Mouse (Mus musculus) stomach, embryonic 15.5 days (tissue): ENCODE results near the gene Art4. TPM values are rescaled to one million over a fixed set of nuclear protein-coding genes. Genes with fewer than 3 reads are reported as not detected.

ENCODE experiments used
- ATAC-seq: fragments of 200-750 bp; cut with Nextera tagmentation; 2 replicates; pipeline ENCODE4 v1.8.0; 2017; ENCODE audit warnings: low read depth, moderate number of reproducible peaks, moderate TSS enrichment; ENCODE audit not compliant: insufficient read depth, low FRiP score
- H3K27ac ChIP-seq: fragments of 300-500 bp; sonication (generic); 2 replicates; pipeline ENCODE4 v1.5.1; 2015; ENCODE audit warnings: mild to moderate bottlenecking, inconsistent platforms
- H3K27me3 ChIP-seq: fragments of 300-500 bp; sonication (generic); replicated peaks from 2 replicates; pipeline ENCODE4 v1.6.1; 2015; ENCODE audit warnings: inconsistent platforms
- H3K36me3 ChIP-seq: fragments of 300-500 bp; sonication (generic); 2 replicates; pipeline ENCODE4 v1.6.1; 2015; ENCODE audit warnings: inconsistent platforms
- H3K4me1 ChIP-seq: fragments of 300-500 bp; sonication (generic); 2 replicates; pipeline ENCODE4 v1.6.1; 2015; ENCODE audit warnings: inconsistent platforms
- H3K4me2 ChIP-seq: fragments of 300-500 bp; sonication (generic); 2 replicates; pipeline ENCODE4 v1.6.1; 2015; ENCODE audit warnings: mild to moderate bottlenecking, inconsistent platforms
- H3K4me3 ChIP-seq: fragments of 300-500 bp; sonication (generic); replicated peaks from 2 replicates; pipeline ENCODE4 v1.5.1; 2015; ENCODE audit warnings: inconsistent platforms
- H3K9ac ChIP-seq: fragments of 300-500 bp; sonication (generic); 2 replicates; pipeline ENCODE4 v1.6.1; 2015; ENCODE audit warnings: inconsistent platforms
- H3K9me3 ChIP-seq: fragments of 300-500 bp; sonication (generic); 2 replicates; pipeline ENCODE4 v1.6.1; 2016; ENCODE audit warnings: inconsistent platforms
- WGBS: fragments of 180-500 bp; shearing (Covaris S2); methylation state at CpG from one replicate; pipeline ENCODE4 v1.1.7; 2015; 5-methylcytosine and 5-hydroxymethylcytosine counted together
- polyA plus RNA-seq: library from polyadenylated mRNA; unstranded; fragments of >200 nt; fragmentation: Nextera tagmentation; extraction: Ambion mirVana; gene quantifications from 2 replicates; pipeline ENCODE4 v1.2.1, GENCODE M21; 2015

Gene Art4
- polyA plus RNA-seq, 1 experiment from 2014 or later: 7.7 TPM

DNA sequence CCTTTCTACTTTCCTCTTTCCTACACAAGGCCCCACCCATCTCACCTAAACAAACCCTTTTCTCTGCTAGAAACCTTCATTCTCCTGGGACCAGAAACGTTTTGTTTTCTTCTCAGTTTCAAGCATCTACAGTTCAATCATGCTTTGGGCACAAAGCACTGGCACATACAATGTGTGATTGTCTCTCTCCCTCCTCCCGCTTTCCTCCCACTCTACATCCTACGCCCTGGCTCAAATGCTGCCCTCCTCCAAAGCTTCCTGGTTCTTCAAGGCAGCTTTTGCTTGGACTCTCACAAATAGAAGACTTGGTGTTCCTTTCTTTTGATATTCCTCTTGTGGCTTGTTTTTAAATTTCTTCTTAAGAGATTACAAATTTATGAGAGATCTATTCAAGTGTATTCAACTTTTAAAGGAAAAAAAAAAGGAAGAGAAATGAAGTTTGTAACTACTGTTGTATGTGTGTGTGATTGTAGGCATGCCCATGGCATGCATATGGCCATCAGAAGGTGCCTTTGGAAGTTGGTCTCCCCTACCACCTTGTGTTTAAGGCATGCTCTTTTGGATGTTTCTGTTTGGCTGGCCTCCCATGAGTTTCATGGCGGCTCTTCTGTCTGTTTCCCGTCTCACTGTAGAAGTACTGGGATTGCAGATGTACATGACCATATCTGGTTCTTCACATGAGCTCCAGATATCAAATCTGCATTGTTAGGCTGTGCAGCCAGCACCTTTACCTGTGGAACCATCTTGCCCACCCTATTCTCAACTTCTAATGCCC is 11.6 kb downstream of the Art4 start:
- H3K4me2 ChIP-seq: no peak overlapping the region
- 74% methylated on average over 5 of the region's 5 CpGs for WGBS
- no peaks in the 10 kb centered on the region for H3K4me1 ChIP-seq
- H3K9ac ChIP-seq: no peak overlapping the region
- no peak overlapping the region for H3K4me3 ChIP-seq
- no peak overlapping the region for H3K27ac ChIP-seq
- ATAC-seq: no peak
- no peaks in the 10 kb centered on the region for H3K36me3 ChIP-seq
- H3K27me3 ChIP-seq: no peaks in the 10 kb centered on the region
- H3K9me3 ChIP-seq: no peaks in the 10 kb centered on the region

DNA sequence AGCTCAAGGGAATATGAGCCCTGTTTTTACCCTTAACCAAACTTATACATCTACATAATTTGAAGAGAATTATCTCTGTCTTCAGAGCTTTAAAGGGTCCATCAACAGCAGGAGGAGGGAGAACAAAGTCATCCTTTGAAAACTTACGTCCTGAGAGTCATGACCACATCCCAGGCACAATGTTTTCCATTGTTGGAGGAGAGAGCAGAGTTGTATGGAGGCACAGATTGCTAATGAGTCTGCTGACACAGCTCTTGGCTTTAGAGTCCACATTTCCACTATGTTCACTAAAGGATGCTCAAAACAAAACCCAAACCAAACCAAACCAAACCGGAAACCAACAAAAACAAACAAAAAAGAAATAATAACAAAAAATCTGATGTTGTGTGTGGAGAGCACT is 12.6 kb downstream of the Art4 start:
- Histone ChIP-seq H3K9me3 (no peaks in the 10 kb centered on the region), H3K4me1 (no peaks in the 10 kb centered on the region), H3K27me3 (no peaks in the 10 kb centered on the region), H3K27ac (no peak overlapping the region), H3K9ac (no peak overlapping the region), H3K4me2 (no peak overlapping the region), H3K4me3 (no peak overlapping the region), H3K36me3 (no peaks in the 10 kb centered on the region)
- WGBS: 67% methylated on average over 2 of the region's 2 CpGs
- no peak for ATAC-seq

GRCm38 (mm10) chr6:136837323-136837722 is 20.2 kb downstream of the Art4 start:
- Histone ChIP-seq H3K27ac (no peak overlapping the region), H3K4me2 (no peak overlapping the region), H3K27me3 (no peaks in the 10 kb centered on the region), H3K36me3 (no peaks in the 10 kb centered on the region), H3K4me1 (no peaks in the 10 kb centered on the region), H3K9me3 (no peaks in the 10 kb centered on the region), H3K4me3 (no peak overlapping the region), H3K9ac (no peak overlapping the region)
- no peak for ATAC-seq
- WGBS: 72% methylated on average over 3 of the region's 3 CpGs

- Histone ChIP-seq H3K27ac (no peak within 1 kb of the TSS), H3K4me1 (no peaks in the 10 kb centered on the region), H3K4me3 (0 out of 2 replicates have a peak within 1 kb of the TSS, but pooled peaks have one; percentile 7), H3K9me3 (no peaks in the 10 kb centered on the region), H3K27me3 (no peaks in the 10 kb centered on the region), H3K9ac (no peak within 1 kb of the TSS), H3K36me3 (no peaks in the 10 kb centered on the region), H3K4me2 (no peak within 1 kb of the TSS)
- 49% methylated on average over 4 of the region's 4 CpGs for WGBS
- ATAC-seq: no peak
Measured at GRCm38 (mm10) chr6:136835352-136835751, 22.2 kb downstream of the Art4 start, which contains the start of gene Smco3. Gene Smco3 (minus strand): TSS chr6:136835452.

DNA sequence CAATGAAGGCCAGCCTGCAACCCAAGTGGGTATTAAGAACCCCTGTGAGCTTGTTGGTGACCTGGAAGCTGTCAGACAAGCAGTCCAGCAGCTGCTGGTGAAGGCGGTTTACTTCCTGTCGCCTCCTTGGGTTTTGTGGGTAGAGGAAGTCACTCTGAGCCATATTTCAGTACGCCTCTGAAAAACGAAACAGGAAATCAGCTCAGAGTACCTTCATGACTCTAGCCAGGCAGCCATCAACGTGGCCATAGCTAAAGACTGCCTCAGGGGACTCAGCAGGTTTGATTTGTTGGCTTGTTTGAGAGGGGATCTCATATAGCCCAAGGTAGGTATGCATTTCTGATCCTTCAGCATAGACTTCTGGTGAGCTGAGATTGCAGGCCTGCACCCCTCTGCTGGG is 25.8 kb downstream of the Art4 start:
- H3K9me3 ChIP-seq: no peaks in the 10 kb centered on the region
- WGBS: 72% methylated on average over 5 of the region's 5 CpGs
- H3K27me3 ChIP-seq: no peaks in the 10 kb centered on the region
- no peak overlapping the region for H3K4me2 ChIP-seq
- no peak overlapping the region for H3K9ac ChIP-seq
- ATAC-seq: no peak
- H3K4me3 ChIP-seq: no peak overlapping the region
- H3K36me3 ChIP-seq: no peaks in the 10 kb centered on the region
- H3K4me1 ChIP-seq: no peaks in the 10 kb centered on the region
- H3K27ac ChIP-seq: no peak overlapping the region

GRCm38 (mm10) chr6:136828681-136829080 is 28.9 kb downstream of the Art4 start:
- Histone ChIP-seq H3K9ac (no peak overlapping the region), H3K9me3 (no peaks in the 10 kb centered on the region)

GRCm38 (mm10) chr6:136827881-136828561 is 29.5 kb downstream of the Art4 start, which contains the start of gene Wbp11:
Gene Wbp11 (minus strand): TSS chr6:136828233.
- Histone ChIP-seq H3K27me3 (no peaks in the 10 kb centered on the region), H3K4me1 (no peaks in the 10 kb centered on the region), H3K4me3 (peak within 1 kb of the TSS; percentile 97), H3K27ac (peak within 1 kb of the TSS; percentile 75), H3K36me3 (peaks cover 14% of the 10 kb centered on the region), H3K9me3 (no peaks in the 10 kb centered on the region), H3K9ac (peak within 1 kb of the TSS; percentile 99), H3K4me2 (peak within 1 kb of the TSS; percentile 64)
- under 1% methylated on average over 45 of the region's 45 CpGs for WGBS
- peak; percentile 100 for ATAC-seq

More at GRCm38 (mm10) chr6:136828681-136829080, 28.9 kb downstream of the Art4 start:
- Histone ChIP-seq H3K27me3 (no peaks in the 10 kb centered on the region), H3K27ac (peak overlapping the region; percentile 64; the same call in 1 of the 2 replicates), H3K4me1 (no peaks in the 10 kb centered on the region), H3K4me3 (peak overlapping the region; percentile 97), H3K4me2 (peak overlapping the region; percentile 55), H3K36me3 (peaks cover 12% of the 10 kb centered on the region)
- 37% methylated on average over 4 of the region's 4 CpGs for WGBS
- no peak for ATAC-seq

DNA sequence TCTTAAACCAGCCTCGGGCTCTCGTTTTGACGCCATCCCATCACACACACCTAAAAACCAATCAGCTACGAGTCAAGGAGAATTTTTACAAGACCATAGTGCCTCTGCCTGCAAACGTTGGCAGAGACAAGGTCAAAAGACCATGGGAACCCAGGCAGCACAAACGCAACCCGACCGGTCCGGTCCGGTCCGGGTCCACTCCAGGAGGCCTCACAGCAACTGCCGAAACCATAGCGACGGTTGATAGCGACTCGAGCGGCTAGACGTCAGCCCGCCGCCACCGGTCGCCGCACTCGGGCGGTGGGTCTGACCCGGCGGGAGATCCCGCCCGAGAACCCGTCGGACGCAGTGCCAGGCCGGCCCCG is 30.0 kb downstream of the Art4 start, which contains the start of gene BC049715:
Gene BC049715, plus strand, starts transcription at position 111 of the 365 bp plus-strand sequence.
- WGBS: 0% methylated on average over 34 of the region's 34 CpGs
- H3K4me2 ChIP-seq: peak within 1 kb of the TSS; percentile 64
- 0 out of 2 replicates have a peak, but pooled peaks have one; percentile 5 for ATAC-seq

GRCm38 (mm10) chr6:136827116-136827515 is 30.4 kb downstream of the Art4 start:
- Histone ChIP-seq H3K36me3 (peaks cover 22% of the 10 kb centered on the region), H3K4me1 (no peaks in the 10 kb centered on the region), H3K27ac (no peak overlapping the region), H3K27me3 (no peaks in the 10 kb centered on the region), H3K9ac (peak overlapping the region; percentile 99), H3K4me2 (peak overlapping the region; percentile 64), H3K9me3 (no peaks in the 10 kb centered on the region), H3K4me3 (peak overlapping the region; percentile 97)
- WGBS: 15% methylated on average over 7 of the region's 7 CpGs
- ATAC-seq: no peak

More for the DNA sequence above, 30.0 kb downstream of the Art4 start, which contains the start of gene BC049715:
- Histone ChIP-seq H3K4me3 (peak within 1 kb of the TSS; percentile 97), H3K9ac (peak within 1 kb of the TSS; percentile 99), H3K27ac (peak within 1 kb of the TSS; percentile 75), H3K36me3 (peaks cover 18% of the 10 kb centered on the region), H3K27me3 (no peaks in the 10 kb centered on the region), H3K9me3 (no peaks in the 10 kb centered on the region), H3K4me1 (no peaks in the 10 kb centered on the region)

DNA sequence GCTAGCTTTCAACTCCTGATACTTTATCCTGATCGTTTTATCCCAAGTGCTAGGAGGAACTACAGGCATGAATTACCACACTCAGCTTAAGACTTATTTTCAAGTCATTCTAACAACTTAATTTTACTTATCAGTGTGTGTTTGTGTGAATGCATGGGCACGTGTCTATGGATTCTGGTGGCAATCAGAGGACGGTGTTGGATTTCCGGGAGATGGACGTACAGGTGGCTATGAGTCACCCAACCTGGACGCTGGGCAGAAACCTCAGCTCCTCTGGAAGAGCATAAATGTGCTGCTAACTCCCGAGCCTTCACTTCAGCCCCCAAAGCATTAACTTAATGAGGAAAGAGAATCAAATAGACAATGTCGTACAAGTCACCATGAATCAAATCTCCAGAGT is 32.5 kb downstream of the Art4 start:
- ATAC-seq: no peak
- Histone ChIP-seq H3K4me2 (no peak overlapping the region), H3K9me3 (no peaks in the 10 kb centered on the region), H3K36me3 (peaks cover 43% of the 10 kb centered on the region), H3K9ac (no peak overlapping the region), H3K27me3 (no peaks in the 10 kb centered on the region), H3K4me1 (no peaks in the 10 kb centered on the region), H3K27ac (no peak overlapping the region), H3K4me3 (no peak overlapping the region)
- WGBS: 91% methylated on average over 8 of the region's 8 CpGs

GRCm38 (mm10) chr6:136821086-136821485 is 36.4 kb downstream of the Art4 start:
- 92% methylated on average over 18 of the region's 18 CpGs for WGBS
- peaks cover 77% of the 10 kb centered on the region for H3K36me3 ChIP-seq
- H3K4me2 ChIP-seq: no peak overlapping the region
- no peak overlapping the region for H3K9ac ChIP-seq
- no peak overlapping the region for H3K4me3 ChIP-seq
- H3K27me3 ChIP-seq: no peaks in the 10 kb centered on the region
- no peaks in the 10 kb centered on the region for H3K4me1 ChIP-seq
- no peak for ATAC-seq
- H3K9me3 ChIP-seq: no peaks in the 10 kb centered on the region
- H3K27ac ChIP-seq: no peak overlapping the region

DNA sequence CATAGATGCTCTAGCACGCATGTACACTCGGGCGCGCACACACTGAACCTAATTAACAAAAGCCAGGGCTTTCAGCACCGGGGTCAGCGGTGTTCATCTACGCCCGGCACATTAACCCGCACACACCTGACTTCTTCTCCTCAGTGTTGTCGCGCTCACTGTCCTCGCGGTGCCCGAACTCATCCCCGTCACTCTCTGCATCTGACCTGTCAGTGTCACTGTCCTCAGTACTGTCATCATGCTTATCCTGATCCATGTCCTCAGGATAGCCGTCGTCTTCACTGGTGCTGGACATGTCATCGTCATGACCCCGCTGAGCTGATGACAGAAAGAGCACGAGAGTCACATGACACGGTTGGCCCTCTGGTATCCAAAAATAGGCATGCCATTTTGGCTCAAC is 37.2 kb downstream of the Art4 start:
- Histone ChIP-seq H3K4me1 (no peaks in the 10 kb centered on the region), H3K36me3 (peaks cover 82% of the 10 kb centered on the region), H3K4me2 (no peak overlapping the region), H3K9me3 (no peaks in the 10 kb centered on the region), H3K4me3 (no peak overlapping the region), H3K27me3 (no peaks in the 10 kb centered on the region), H3K27ac (no peak overlapping the region), H3K9ac (no peak overlapping the region)
- no peak for ATAC-seq
- whole genome bisulfite sequencing: 96% methylated on average over 21 of the region's 21 CpGs
